Mouse (Mus musculus) common myeloid progenitor, adult 5-6 weeks (primary cell): ENCODE data around the gene Col13a1. TPM values are rescaled to one million over a fixed set of nuclear protein-coding genes. Genes with fewer than 3 reads are reported as not detected.
A peak's percentile ranks its signal among the peaks of the same experiment; 100 is the strongest.

Experiments used
- ATAC-seq: replicated peaks from 2 replicates; pipeline ENCODE4 v1.8.0; 2016; ENCODE audit warnings: low read depth, mild to moderate bottlenecking, moderate TSS enrichment, inconsistent platforms; ENCODE audit not compliant: poor library complexity, severe bottlenecking
- total RNA-seq: library from RNA; stranded (forward); fragments of 200-1000, 187-1606 nt; gene quantifications from 2 replicates; pipeline ENCODE4 v1.2.3, GENCODE M21; 2017

Col13a1 gene
- total RNA-seq = not detected in 2 replicates

- no peak for ATAC-seq
Observed at GRCm38 (mm10) chr10:61978866-61979340, at the start of gene Col13a1. Gene Col13a1, minus strand, starts transcription at chr10:61979108.

GRCm38 (mm10) chr10:62027699-62028098 is 48.8 kb upstream of the Col13a1 start:
- ATAC-seq = no peak

- no peak for ATAC-seq
Observed at GRCm38 (mm10) chr10:62023821-62024551, 45.1 kb upstream of the Col13a1 start.

GRCm38 (mm10) chr10:62020068-62020620 is 41.2 kb upstream of the Col13a1 start:
- ATAC-seq = peak; percentile 52; the same call in 1 of the 2 replicates

- no peak for ATAC-seq
Observed at GRCm38 (mm10) chr10:62019386-62020067, 40.6 kb upstream of the Col13a1 start.

GRCm38 (mm10) chr10:62016947-62017346 is 38.0 kb upstream of the Col13a1 start:
- no peak for ATAC-seq

- no peak for ATAC-seq
Observed at GRCm38 (mm10) chr10:62013190-62013589, 34.3 kb upstream of the Col13a1 start.

GRCm38 (mm10) chr10:62012371-62012770 is 33.5 kb upstream of the Col13a1 start:
- no peak for ATAC-seq

GRCm38 (mm10) chr10:62009981-62010500 is 31.1 kb upstream of the Col13a1 start:
- ATAC-seq = no peak

GRCm38 (mm10) chr10:62007958-62008357 is 29.1 kb upstream of the Col13a1 start:
- no peak for ATAC-seq

- ATAC-seq = no peak
Observed at GRCm38 (mm10) chr10:62006371-62006770, 27.5 kb upstream of the Col13a1 start.

GRCm38 (mm10) chr10:62000216-62000615 is 21.3 kb upstream of the Col13a1 start:
- no peak for ATAC-seq

GRCm38 (mm10) chr10:61999766-62000165 is 20.9 kb upstream of the Col13a1 start:
- no peak for ATAC-seq

GRCm38 (mm10) chr10:61991481-61992424 is 12.8 kb upstream of the Col13a1 start:
- ATAC-seq = 0 out of 2 replicates have a peak, but pooled peaks have one; percentile 32

- peak; percentile 78 for ATAC-seq
Observed at GRCm38 (mm10) chr10:61980424-61980823, 1.5 kb upstream of the Col13a1 start.

GRCm38 (mm10) chr10:61978112-61978865 is 619 bp downstream of the Col13a1 start:
- no peak for ATAC-seq

GRCm38 (mm10) chr10:61977392-61978096 is 1.4 kb downstream of the Col13a1 start:
- peak; percentile 51 for ATAC-seq

- ATAC-seq = peak; percentile 57
Observed at GRCm38 (mm10) chr10:61976987-61977386, 1.9 kb downstream of the Col13a1 start.
